Mouse (Mus musculus) cortical plate, adult 2 months (tissue): ENCODE results near the gene Myl9.
"Not testable (repeated sequence)": the region's sequence is repeated elsewhere in the genome, so short reads cannot be mapped to it uniquely, and the experiment has no call there.

Source experiments
- CTCF ChIP-seq: fragments of 200-500 bp; IDR thresholded peaks from 2 replicates; pipeline ENCODE4 v1.5.1; 2011; ENCODE audit warnings: mild to moderate bottlenecking, control low read depth, low read length; ENCODE audit not compliant: insufficient read depth; ENCODE audit errors: extremely low read depth
- POLR2A ChIP-seq: fragments of 200-500 bp; IDR thresholded peaks from 2 replicates; pipeline ENCODE4 v1.6.1; 2011; ENCODE audit warnings: mild to moderate bottlenecking, low read length, control low read depth; ENCODE audit not compliant: insufficient read depth; ENCODE audit errors: extremely low read depth

- TF ChIP-seq CTCF, POLR2A: not testable (repeated sequence)
Observed at GRCm38 (mm10) chr2:156802116-156802515, 26.9 kb downstream of the Myl9 start.
